Mouse (Mus musculus): Measurements from ENCODE around the gene Dcaf8.
A peak's percentile ranks its signal among the peaks of the same experiment; 100 is the strongest.

Dcaf8 gene

GRCm38 (mm10) chr1:172197146-172197545 is 49.3 kb downstream of the Dcaf8 start:
- no peak for DNase-seq (ENCODE audit: low read depth)

- no peak for DNase-seq (ENCODE audit: low read depth)
These were observed 50.0 kb downstream of the Dcaf8 start for GRCm38 (mm10) chr1:172197851-172198250.

GRCm38 (mm10) chr1:172198316-172198715 is 50.4 kb downstream of the Dcaf8 start:
- DNase-seq (ENCODE audit: low read depth) = no peak

GRCm38 (mm10) chr1:172198996-172199395 is 51.1 kb downstream of the Dcaf8 start:
- no peak for DNase-seq (ENCODE audit: low read depth)

GRCm38 (mm10) chr1:172200161-172200560 is 52.3 kb downstream of the Dcaf8 start:
- no peak for DNase-seq (ENCODE audit: low read depth)

GRCm38 (mm10) chr1:172200871-172201447 is 53.1 kb downstream of the Dcaf8 start:
- no peak for DNase-seq (ENCODE audit: low read depth)

- no peak for DNase-seq (ENCODE audit: low read depth)
These were observed 54.3 kb downstream of the Dcaf8 start for GRCm38 (mm10) chr1:172201967-172202880.

GRCm38 (mm10) chr1:172202894-172203522 is 55.1 kb downstream of the Dcaf8 start:
- DNase-seq (ENCODE audit: low read depth) = no peak

GRCm38 (mm10) chr1:172203566-172203965 is 55.7 kb downstream of the Dcaf8 start:
- no peak for DNase-seq (ENCODE audit: low read depth)

- no peak for DNase-seq (ENCODE audit: low read depth)
These were observed 56.3 kb downstream of the Dcaf8 start for GRCm38 (mm10) chr1:172204033-172204813.

GRCm38 (mm10) chr1:172204814-172205740 is 57.2 kb downstream of the Dcaf8 start:
- no peak for DNase-seq (ENCODE audit: low read depth)

GRCm38 (mm10) chr1:172205741-172206087 is 57.8 kb downstream of the Dcaf8 start:
- no peak for DNase-seq (ENCODE audit: low read depth)

- no peak for DNase-seq (ENCODE audit: low read depth)
These were observed 58.4 kb downstream of the Dcaf8 start, which contains the start of gene Pea15a for GRCm38 (mm10) chr1:172206141-172206917. Gene Pea15a (minus strand): TSS chr1:172206804.

GRCm38 (mm10) chr1:172207111-172207584 is 59.3 kb downstream of the Dcaf8 start:
- DNase-seq (ENCODE audit: low read depth) = no peak

GRCm38 (mm10) chr1:172212776-172213175 is 64.9 kb downstream of the Dcaf8 start:
- no peak for DNase-seq (ENCODE audit: low read depth)

- DNase-seq (ENCODE audit: low read depth) = no peak
These were observed 65.9 kb downstream of the Dcaf8 start for GRCm38 (mm10) chr1:172213771-172214170.

GRCm38 (mm10) chr1:172214748-172215147 is 66.9 kb downstream of the Dcaf8 start:
- no peak for DNase-seq (ENCODE audit: low read depth)

- peak; percentile 88 for DNase-seq (ENCODE audit: low read depth)
These were observed 69.3 kb downstream of the Dcaf8 start for GRCm38 (mm10) chr1:172217148-172217547.

GRCm38 (mm10) chr1:172218164-172218910 is 70.5 kb downstream of the Dcaf8 start:
- DNase-seq (ENCODE audit: low read depth) = no peak

Measured in fibroblast of lung, adult 2 months (primary cell).